Mouse (Mus musculus): ENCODE measurements around the gene Whrn. TPM values are rescaled to one million over a fixed set of nuclear protein-coding genes. Genes with fewer than 3 reads are reported as not detected.

Gene Whrn
- polyA plus RNA-seq, 1 experiment from 2014 or later, result 5.9 TPM

- no peak overlapping the region for H3K4me3 ChIP-seq (ENCODE audit: low read depth, low read length)
- DNase-seq (ENCODE audit: low spot score) (no peak), ATAC-seq (ENCODE audit: low FRiP score) (no peak)
- no peak overlapping the region for H3K4me2 ChIP-seq (replicated peaks; ENCODE audit: low read depth, low read length)
- no peak overlapping the region for H3K27ac ChIP-seq (ENCODE audit: low read depth, low read length)
- H3K36me3 ChIP-seq (ENCODE audit: control insufficient read depth, insufficient read depth, low read length), result no peaks in the 10 kb centered on the region
- WGBS, result 81% methylated on average over 8 of the region's 8 CpGs
- H3K9me3 ChIP-seq (ENCODE audit: control insufficient read depth, low read length), result no peaks in the 10 kb centered on the region
- no peaks in the 10 kb centered on the region for H3K4me1 ChIP-seq (replicated peaks; ENCODE audit: control insufficient read depth, insufficient read depth, low read length)
- no peaks in the 10 kb centered on the region for H3K27me3 ChIP-seq (ENCODE audit: control insufficient read depth, insufficient read depth, low read length)
- H3K9ac ChIP-seq (ENCODE audit: low read depth, low read length), result no peak overlapping the region
These were observed 29.7 kb upstream of the Whrn start for GRCm38 (mm10) chr4:63525514-63525913.

GRCm38 (mm10) chr4:63521813-63522419, 26.1 kb upstream of the Whrn start:
- H3K4me3 ChIP-seq (ENCODE audit: low read depth, low read length), result no peak overlapping the region
- no peaks in the 10 kb centered on the region for H3K9me3 ChIP-seq (ENCODE audit: control insufficient read depth, low read length)
- no peak overlapping the region for H3K27ac ChIP-seq (ENCODE audit: low read depth, low read length)
- no peak for ATAC-seq (ENCODE audit: low FRiP score)
- H3K27me3 ChIP-seq (ENCODE audit: control insufficient read depth, insufficient read depth, low read length), result no peaks in the 10 kb centered on the region
- 82% methylated on average over 2 of the region's 2 CpGs for WGBS
- no peak for DNase-seq (ENCODE audit: low spot score)
- H3K9ac ChIP-seq (ENCODE audit: low read depth, low read length), result no peak overlapping the region
- no peaks in the 10 kb centered on the region for H3K36me3 ChIP-seq (ENCODE audit: control insufficient read depth, insufficient read depth, low read length)
- H3K4me2 ChIP-seq (replicated peaks; ENCODE audit: low read depth, low read length), result no peak overlapping the region
- no peaks in the 10 kb centered on the region for H3K4me1 ChIP-seq (replicated peaks; ENCODE audit: control insufficient read depth, insufficient read depth, low read length)

GRCm38 (mm10) chr4:63515021-63515420, 19.2 kb upstream of the Whrn start:
- 74% methylated on average over 5 of the region's 5 CpGs for WGBS
- H3K36me3 ChIP-seq (ENCODE audit: control insufficient read depth, insufficient read depth, low read length), result no peaks in the 10 kb centered on the region

GRCm38 (mm10) chr4:63514454-63514984, 18.7 kb upstream of the Whrn start:
- no peak for ATAC-seq (ENCODE audit: low FRiP score)
- 69% methylated on average over 4 of the region's 4 CpGs for WGBS
- no peaks in the 10 kb centered on the region for H3K4me1 ChIP-seq (replicated peaks; ENCODE audit: control insufficient read depth, insufficient read depth, low read length)
- H3K4me2 ChIP-seq (replicated peaks; ENCODE audit: low read depth, low read length), result no peak overlapping the region
- H3K4me3 ChIP-seq (ENCODE audit: low read depth, low read length), result no peak overlapping the region
- H3K36me3 ChIP-seq (ENCODE audit: control insufficient read depth, insufficient read depth, low read length), result no peaks in the 10 kb centered on the region
- no peak overlapping the region for H3K27ac ChIP-seq (ENCODE audit: low read depth, low read length)
- no peaks in the 10 kb centered on the region for H3K27me3 ChIP-seq (ENCODE audit: control insufficient read depth, insufficient read depth, low read length)
- H3K9ac ChIP-seq (ENCODE audit: low read depth, low read length), result no peak overlapping the region
- DNase-seq (ENCODE audit: low spot score), result no peak
- no peaks in the 10 kb centered on the region for H3K9me3 ChIP-seq (ENCODE audit: control insufficient read depth, low read length)

More at GRCm38 (mm10) chr4:63515021-63515420, 19.2 kb upstream of the Whrn start:
- Histone ChIP-seq H3K4me1 (replicated peaks; ENCODE audit: control insufficient read depth, insufficient read depth, low read length) (no peaks in the 10 kb centered on the region), H3K9me3 (ENCODE audit: control insufficient read depth, low read length) (no peaks in the 10 kb centered on the region), H3K27ac (ENCODE audit: low read depth, low read length) (no peak overlapping the region), H3K4me3 (ENCODE audit: low read depth, low read length) (no peak overlapping the region), H3K9ac (ENCODE audit: low read depth, low read length) (no peak overlapping the region), H3K27me3 (ENCODE audit: control insufficient read depth, insufficient read depth, low read length) (no peaks in the 10 kb centered on the region), H3K4me2 (replicated peaks; ENCODE audit: low read depth, low read length) (no peak overlapping the region)
- no peak for ATAC-seq (ENCODE audit: low FRiP score)
- DNase-seq (ENCODE audit: low spot score), result no peak

- no peak overlapping the region for H3K4me3 ChIP-seq (ENCODE audit: low read depth, low read length)
- H3K4me2 ChIP-seq (replicated peaks; ENCODE audit: low read depth, low read length), result no peak overlapping the region
- no peak overlapping the region for H3K9ac ChIP-seq (ENCODE audit: low read depth, low read length)
- H3K4me1 ChIP-seq (replicated peaks; ENCODE audit: control insufficient read depth, insufficient read depth, low read length), result no peaks in the 10 kb centered on the region
- ATAC-seq (ENCODE audit: low FRiP score), result no peak
- no peaks in the 10 kb centered on the region for H3K36me3 ChIP-seq (ENCODE audit: control insufficient read depth, insufficient read depth, low read length)
- no peak for DNase-seq (ENCODE audit: low spot score)
- no peaks in the 10 kb centered on the region for H3K9me3 ChIP-seq (ENCODE audit: control insufficient read depth, low read length)
- H3K27ac ChIP-seq (ENCODE audit: low read depth, low read length), result no peak overlapping the region
- H3K27me3 ChIP-seq (ENCODE audit: control insufficient read depth, insufficient read depth, low read length), result no peaks in the 10 kb centered on the region
- WGBS, result 81% methylated on average over 2 of the region's 2 CpGs
These were observed 17.1 kb upstream of the Whrn start for GRCm38 (mm10) chr4:63512921-63513320.

- Histone ChIP-seq H3K27ac (ENCODE audit: low read depth, low read length) (no peak overlapping the region), H3K4me2 (replicated peaks; ENCODE audit: low read depth, low read length) (no peak overlapping the region), H3K4me1 (replicated peaks; ENCODE audit: control insufficient read depth, insufficient read depth, low read length) (no peaks in the 10 kb centered on the region), H3K4me3 (ENCODE audit: low read depth, low read length) (no peak overlapping the region), H3K27me3 (ENCODE audit: control insufficient read depth, insufficient read depth, low read length) (no peaks in the 10 kb centered on the region), H3K36me3 (ENCODE audit: control insufficient read depth, insufficient read depth, low read length) (no peaks in the 10 kb centered on the region), H3K9ac (ENCODE audit: low read depth, low read length) (no peak overlapping the region), H3K9me3 (ENCODE audit: control insufficient read depth, low read length) (no peaks in the 10 kb centered on the region)
- peak; percentile 79 for DNase-seq (ENCODE audit: low spot score)
- ATAC-seq (ENCODE audit: low FRiP score), result no peak
- WGBS, result 21% methylated on average over 4 of the region's 4 CpGs
These were observed 12.4 kb upstream of the Whrn start for GRCm38 (mm10) chr4:63508232-63508631.

GRCm38 (mm10) chr4:63507478-63507877, 11.7 kb upstream of the Whrn start:
- Histone ChIP-seq H3K27ac (ENCODE audit: low read depth, low read length) (no peak overlapping the region), H3K27me3 (ENCODE audit: control insufficient read depth, insufficient read depth, low read length) (no peaks in the 10 kb centered on the region), H3K9ac (ENCODE audit: low read depth, low read length) (no peak overlapping the region), H3K4me2 (replicated peaks; ENCODE audit: low read depth, low read length) (no peak overlapping the region), H3K36me3 (ENCODE audit: control insufficient read depth, insufficient read depth, low read length) (no peaks in the 10 kb centered on the region), H3K4me1 (replicated peaks; ENCODE audit: control insufficient read depth, insufficient read depth, low read length) (no peaks in the 10 kb centered on the region), H3K4me3 (ENCODE audit: low read depth, low read length) (no peak overlapping the region), H3K9me3 (ENCODE audit: control insufficient read depth, low read length) (no peaks in the 10 kb centered on the region)
- ATAC-seq (ENCODE audit: low FRiP score) (no peak), DNase-seq (ENCODE audit: low spot score) (no peak)
- WGBS, result 81% methylated on average over 5 of the region's 5 CpGs

- no peaks in the 10 kb centered on the region for H3K27me3 ChIP-seq (ENCODE audit: control insufficient read depth, insufficient read depth, low read length)
- DNase-seq (ENCODE audit: low spot score), result no peak
- H3K9me3 ChIP-seq (ENCODE audit: control insufficient read depth, low read length), result no peaks in the 10 kb centered on the region
- no peaks in the 10 kb centered on the region for H3K36me3 ChIP-seq (ENCODE audit: control insufficient read depth, insufficient read depth, low read length)
- no peak overlapping the region for H3K4me2 ChIP-seq (replicated peaks; ENCODE audit: low read depth, low read length)
- H3K9ac ChIP-seq (ENCODE audit: low read depth, low read length), result no peak overlapping the region
- no peak overlapping the region for H3K27ac ChIP-seq (ENCODE audit: low read depth, low read length)
- H3K4me1 ChIP-seq (replicated peaks; ENCODE audit: control insufficient read depth, insufficient read depth, low read length), result no peaks in the 10 kb centered on the region
- 77% methylated on average over 5 of the region's 5 CpGs for WGBS
- no peak overlapping the region for H3K4me3 ChIP-seq (ENCODE audit: low read depth, low read length)
- ATAC-seq (ENCODE audit: low FRiP score), result no peak
These were observed 8.2 kb upstream of the Whrn start for GRCm38 (mm10) chr4:63503949-63504348.

- 78% methylated on average over 5 of the region's 5 CpGs for WGBS
- Histone ChIP-seq H3K4me1 (replicated peaks; ENCODE audit: control insufficient read depth, insufficient read depth, low read length) (no peaks in the 10 kb centered on the region), H3K4me3 (ENCODE audit: low read depth, low read length) (no peak overlapping the region), H3K9ac (ENCODE audit: low read depth, low read length) (no peak overlapping the region), H3K4me2 (replicated peaks; ENCODE audit: low read depth, low read length) (no peak overlapping the region), H3K27me3 (ENCODE audit: control insufficient read depth, insufficient read depth, low read length) (no peaks in the 10 kb centered on the region), H3K36me3 (ENCODE audit: control insufficient read depth, insufficient read depth, low read length) (no peaks in the 10 kb centered on the region), H3K27ac (ENCODE audit: low read depth, low read length) (no peak overlapping the region), H3K9me3 (ENCODE audit: control insufficient read depth, low read length) (no peaks in the 10 kb centered on the region)
- no peak for ATAC-seq (ENCODE audit: low FRiP score)
- no peak for DNase-seq (ENCODE audit: low spot score)
These were observed 5.3 kb upstream of the Whrn start for GRCm38 (mm10) chr4:63501050-63501449.
